Mouse (Mus musculus) layer of hippocampus, postnatal 14 days (tissue): ENCODE measurements around the gene Pawr. TPM values are rescaled to one million over a fixed set of nuclear protein-coding genes. Genes with fewer than 3 reads are reported as not detected.

Experiments
- DNase-seq, 2 experiments: peaks; one replicate each; pipeline ENCODE4 v3.0.0; 2021 to 2022; ENCODE audit warnings: low spot score in 2 of 2, mixed read lengths in 1 of 2
- total RNA-seq, 2 experiments: library from RNA; stranded (reverse); gene quantifications; 2 replicates each; pipeline ENCODE4 v1.2.3; 2021

Pawr gene
- total RNA-seq, 2 experiments from 2014 or later: 2.4 to 3.5 TPM

DNA sequence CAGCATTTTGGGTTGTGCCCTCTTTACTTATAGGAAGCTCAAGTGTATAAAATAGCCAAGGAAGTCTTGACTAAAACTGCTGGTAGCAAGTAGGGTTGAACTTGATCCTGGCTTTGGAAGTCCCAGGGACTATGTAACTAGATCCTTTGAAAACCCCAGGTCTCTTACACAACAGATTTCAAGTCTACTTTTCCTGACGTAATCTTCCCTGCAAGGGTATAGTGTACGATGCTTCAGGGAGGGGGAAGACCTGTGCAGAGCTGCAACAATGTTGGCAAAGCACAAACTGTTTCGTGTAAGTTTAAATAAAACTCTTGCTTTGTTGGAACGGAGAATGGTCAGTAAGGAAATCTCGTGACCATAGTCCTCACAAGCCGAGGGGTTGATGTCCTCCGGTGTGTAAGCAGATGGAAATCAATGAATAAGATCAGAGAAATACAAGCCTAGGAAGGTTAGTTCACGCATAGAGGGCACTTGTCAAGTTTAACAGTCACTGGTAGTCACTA is 56.5 kb downstream of the Pawr start:
- DNase-seq: no peak

GRCm38 (mm10) chr10:108389178-108389926 is 57.4 kb downstream of the Pawr start:
- DNase-seq: no peak

GRCm38 (mm10) chr10:108389927-108390287 is 58.0 kb downstream of the Pawr start:
- no peak for DNase-seq

DNA sequence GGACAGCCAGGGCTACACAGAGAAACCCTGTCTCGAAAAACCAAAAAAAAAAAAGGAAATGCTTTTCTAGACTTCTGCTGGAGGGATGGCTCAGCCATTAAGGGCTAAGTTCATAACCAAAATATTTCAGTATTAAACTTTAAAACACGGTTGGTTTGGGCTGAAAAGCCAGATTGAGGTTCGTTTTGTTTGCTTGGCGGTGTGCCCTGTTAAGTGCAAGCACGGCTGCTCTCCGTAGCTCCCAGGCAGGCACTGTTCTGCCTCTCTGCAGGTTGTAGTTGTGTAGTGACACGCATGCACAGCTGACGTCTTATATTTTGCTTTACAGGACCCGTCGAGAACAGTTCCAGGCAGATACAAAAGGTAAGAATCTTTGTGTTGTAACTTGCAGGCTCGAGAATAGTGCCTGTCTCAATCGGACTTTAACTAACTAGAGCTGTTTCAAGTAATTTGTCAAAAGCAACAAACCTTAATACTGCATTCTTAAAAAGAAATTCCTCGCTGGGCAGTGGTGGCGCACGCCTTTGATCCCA is 59.5 kb downstream of the Pawr start:
- no peak for DNase-seq

DNA sequence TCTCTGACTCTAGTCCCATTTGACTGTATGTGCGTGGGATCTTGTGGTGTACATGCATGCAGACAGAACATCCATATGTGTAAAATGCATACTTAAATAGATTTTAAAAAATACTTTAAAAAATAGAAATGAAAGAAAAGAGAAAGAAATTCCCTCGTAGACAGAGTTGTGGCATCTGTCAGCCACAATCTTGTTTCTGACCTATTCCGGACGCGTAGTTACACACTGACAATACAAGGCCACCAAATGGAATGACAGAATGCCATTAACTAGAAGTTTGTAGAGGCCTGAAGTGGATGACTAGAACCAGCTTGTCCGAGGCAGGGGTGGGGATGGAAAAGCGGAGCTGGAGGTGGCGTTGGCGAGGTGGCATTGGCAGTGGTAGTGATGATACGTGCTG is 60.2 kb downstream of the Pawr start:
- DNase-seq: no peak

DNA sequence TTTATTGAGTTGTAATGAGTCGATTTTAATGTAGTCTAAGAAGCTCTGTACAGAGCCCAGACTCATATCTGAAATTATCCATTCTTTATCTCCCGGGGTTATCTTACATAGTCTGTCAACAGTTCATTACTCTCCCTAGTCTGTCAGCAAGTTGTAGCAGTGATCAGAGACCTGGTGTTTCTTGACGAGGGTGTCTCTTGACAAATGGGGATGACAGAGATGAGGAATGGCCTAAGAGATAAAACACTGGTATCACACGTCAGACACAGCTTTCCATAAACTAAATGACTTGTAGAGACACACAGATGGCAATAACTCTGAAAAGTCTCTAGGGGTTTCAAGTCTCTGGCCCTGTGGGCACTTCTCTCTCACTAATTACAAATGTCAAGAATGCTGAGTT is 62.4 kb downstream of the Pawr start:
- DNase-seq: no peak

GRCm38 (mm10) chr10:108395229-108395628 is 63.3 kb downstream of the Pawr start:
- no peak for DNase-seq

DNA sequence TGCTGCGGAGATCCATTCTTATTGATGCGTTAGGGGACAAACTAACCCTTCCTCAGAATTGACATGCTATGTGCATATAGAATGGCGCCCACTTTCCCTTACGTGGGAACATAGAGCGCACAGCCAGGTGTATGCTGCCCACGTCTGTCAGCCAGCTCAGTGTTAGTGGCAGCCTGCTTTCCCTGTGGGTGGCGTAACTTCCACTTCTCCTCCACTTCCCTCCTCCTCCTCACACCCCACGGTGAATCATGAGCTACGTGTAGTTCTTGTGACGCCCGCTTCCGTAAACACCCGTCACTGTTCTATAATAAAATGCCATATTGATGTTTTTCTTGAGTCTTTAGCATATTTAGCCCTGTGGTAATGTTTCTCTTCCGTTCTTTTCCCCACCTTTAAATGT is 63.7 kb downstream of the Pawr start:
- DNase-seq: no peak

- DNase-seq: no peak
These were observed 70.8 kb downstream of the Pawr start for GRCm38 (mm10) chr10:108402751-108403150.

GRCm38 (mm10) chr10:108403366-108403865 is 71.5 kb downstream of the Pawr start:
- no peak for DNase-seq

- no peak for DNase-seq
These were observed 72.2 kb downstream of the Pawr start for GRCm38 (mm10) chr10:108404087-108404486.

- no peak for DNase-seq
These were observed 73.2 kb downstream of the Pawr start for GRCm38 (mm10) chr10:108405076-108405475.

GRCm38 (mm10) chr10:108405931-108406330 is 74.0 kb downstream of the Pawr start:
- no peak for DNase-seq

- no peak for DNase-seq
These were observed 75.2 kb downstream of the Pawr start for GRCm38 (mm10) chr10:108406798-108407754.

DNA sequence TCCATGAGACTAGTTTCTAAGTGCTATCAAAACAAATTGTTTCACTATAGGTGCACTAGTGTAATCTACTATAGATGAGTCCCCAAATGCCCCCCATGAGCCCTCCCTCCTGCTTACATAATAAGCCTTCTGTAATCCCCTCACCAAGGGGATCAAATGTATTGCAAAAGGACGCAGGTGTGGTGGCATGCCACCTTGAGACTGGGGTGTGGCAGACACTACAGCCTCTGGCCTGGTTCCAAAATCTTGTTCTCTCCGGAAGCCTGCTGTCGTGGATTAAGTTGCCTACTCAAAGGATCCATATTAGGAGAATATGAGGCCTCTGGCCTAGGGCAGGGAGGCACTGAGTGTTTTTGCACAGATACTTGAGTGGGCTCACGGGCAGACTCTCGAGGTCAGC is 76.1 kb downstream of the Pawr start:
- DNase-seq: no peak

- DNase-seq: no peak
These were observed 76.5 kb downstream of the Pawr start for GRCm38 (mm10) chr10:108408437-108408836.

- no peak for DNase-seq
These were observed 77.1 kb downstream of the Pawr start for GRCm38 (mm10) chr10:108408986-108409385.

DNA sequence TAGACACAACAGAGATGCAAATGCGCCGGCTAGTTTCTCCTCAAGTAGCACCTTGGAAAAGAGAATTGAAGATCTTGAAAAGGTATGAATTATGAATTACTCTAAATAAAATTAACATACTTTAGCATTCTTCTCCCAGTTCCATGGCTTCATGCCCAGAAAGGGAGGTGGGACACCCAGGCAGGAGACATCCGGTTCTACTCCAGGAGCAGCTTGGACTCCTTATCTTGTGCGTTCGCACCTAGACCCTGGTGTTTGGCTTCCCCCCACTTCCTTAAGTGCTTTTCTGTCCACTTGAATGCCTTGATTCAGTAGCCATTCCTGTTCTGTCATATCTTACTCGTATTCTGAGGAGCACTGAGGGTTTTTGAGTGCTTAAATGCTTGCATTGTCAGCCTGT is 77.6 kb downstream of the Pawr start:
- DNase-seq: no peak

- DNase-seq: no peak
These were observed 83.2 kb downstream of the Pawr start for GRCm38 (mm10) chr10:108414936-108415635.

- DNase-seq: no peak
These were observed 85.5 kb downstream of the Pawr start for GRCm38 (mm10) chr10:108417448-108417847.

- DNase-seq: no peak
These were observed 98.6 kb downstream of the Pawr start for GRCm38 (mm10) chr10:108430553-108430952.
